Mouse (Mus musculus) olfactory bulb, adult 2 months (tissue): ENCODE results near the gene Gm17402. TPM values are rescaled to one million over a fixed set of nuclear protein-coding genes. Genes with fewer than 3 reads are reported as not detected.

Experiments used
- H3K27ac ChIP-seq: fragments of 200-500 bp; 2 replicates; pipeline ENCODE4 v1.5.1; 2012; ENCODE audit warnings: low read depth, low read length; ENCODE audit not compliant: insufficient read depth
- H3K4me1 ChIP-seq: fragments of 200-500 bp; 2 replicates; pipeline ENCODE4 v1.6.1; 2012; ENCODE audit warnings: low read length; ENCODE audit not compliant: control insufficient read depth, insufficient read depth
- H3K4me3 ChIP-seq: fragments of 200-500 bp; 2 replicates; pipeline ENCODE4 v1.5.1; 2012; ENCODE audit warnings: mild to moderate bottlenecking, low read depth, low read length, moderate library complexity; ENCODE audit not compliant: insufficient read depth
- CTCF ChIP-seq: fragments of 200-500 bp; IDR thresholded peaks from 2 replicates; pipeline ENCODE4 v1.5.1; 2012; ENCODE audit warnings: low read depth, mild to moderate bottlenecking, low read length, moderate library complexity; ENCODE audit not compliant: insufficient read depth
- POLR2A ChIP-seq: fragments of 200-500 bp; IDR thresholded peaks from 2 replicates; pipeline ENCODE4 v1.6.1; 2012; ENCODE audit warnings: mild to moderate bottlenecking, low read depth, low read length, moderate library complexity; ENCODE audit not compliant: insufficient read depth
- WGBS: fragments of 180-500 bp; shearing (Covaris S2); methylation state at CpG from one replicate; pipeline ENCODE4 v1.1.7; 2018; 5-methylcytosine and 5-hydroxymethylcytosine counted together
- polyA plus RNA-seq: library from polyadenylated mRNA; stranded (reverse); fragments of >200 nt; gene quantifications from 2 replicates; pipeline ENCODE4 v1.2.4, GENCODE M21; 2012; ENCODE audit warnings: low replicate concordance; ENCODE audit not compliant: missing spikeins, insufficient read depth, insufficient read length

Gm17402 gene
- polyA plus RNA-seq: not detected in 2 replicates

- no peak within 1 kb of the TSS for H3K27ac ChIP-seq
- no peak for TF ChIP-seq CTCF
- no peak for TF ChIP-seq POLR2A
- peak within 1 kb of the TSS; percentile 64 for H3K4me3 ChIP-seq
- whole genome bisulfite sequencing: 41% methylated on average over 3 of the region's 3 CpGs
- H3K4me1 ChIP-seq: peaks cover 5% of the 10 kb centered on the region; the same call in 1 of the 2 replicates
Observed at GRCm38 (mm10) chr3:67375063-67375462, at the start of gene Gm17402. Gene Gm17402, minus strand, starts transcription at chr3:67375163.

GRCm38 (mm10) chr3:67378215-67378614 lies 3.3 kb upstream of the Gm17402 start:
- no peak overlapping the region for H3K4me3 ChIP-seq
- no peak for TF ChIP-seq POLR2A
- TF ChIP-seq CTCF: no peak
- H3K4me1 ChIP-seq: peaks cover 5% of the 10 kb centered on the region; the same call in 1 of the 2 replicates
- no peak overlapping the region for H3K27ac ChIP-seq

DNA sequence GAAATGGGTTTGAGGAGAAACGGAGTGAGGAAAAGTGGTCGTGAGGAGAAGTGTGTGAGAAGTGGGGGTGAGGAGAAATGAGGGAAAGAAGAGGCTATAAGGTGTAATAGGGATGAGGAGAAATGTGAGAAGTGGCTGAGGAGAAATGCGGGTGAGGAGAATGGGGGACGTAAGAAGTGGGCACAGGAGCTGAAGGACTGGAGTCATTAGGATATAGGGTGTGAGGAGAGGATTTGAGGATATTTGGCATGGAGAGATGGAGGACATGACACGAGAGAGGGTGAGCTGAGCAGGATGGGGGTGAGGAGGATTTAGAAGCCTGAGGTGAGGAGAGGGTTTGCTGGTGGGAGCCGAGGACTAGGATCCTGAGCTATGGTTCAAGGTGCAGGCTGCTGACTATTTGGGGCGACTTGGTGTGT lies 594 bp downstream of the Gm17402 start:
- Histone ChIP-seq H3K27ac (no peak overlapping the region), H3K4me3 (peak overlapping the region; percentile 64), H3K4me1 (peaks cover 5% of the 10 kb centered on the region; the same call in 1 of the 2 replicates)
- TF ChIP-seq CTCF (no peak), POLR2A (no peak)
- WGBS: 35% methylated on average over 7 of the region's 7 CpGs

DNA sequence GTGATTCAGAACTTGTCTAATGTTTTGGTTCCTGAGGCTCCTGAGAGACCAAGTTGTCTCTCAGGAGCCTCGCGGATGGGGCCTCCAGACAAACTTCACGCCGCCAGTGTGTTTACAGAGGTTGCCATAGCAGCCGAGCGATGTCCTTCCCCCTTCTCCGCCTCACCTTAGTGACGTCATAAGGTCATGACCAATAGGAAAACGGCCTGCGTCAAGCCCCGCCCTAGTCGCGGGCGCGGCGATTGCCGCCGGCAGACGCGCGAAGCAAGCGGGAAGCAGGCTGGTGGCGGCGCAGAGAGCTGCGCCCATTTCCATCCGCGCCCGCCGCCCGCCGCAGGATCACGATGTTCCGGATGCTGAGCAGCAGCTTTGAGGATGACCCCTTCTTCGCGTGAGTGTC lies 1.1 kb downstream of the Gm17402 start, which contains the start of gene Mlf1:
Gene Mlf1, plus strand, starts transcription at position 226 of the 400 bp plus-strand sequence.
- TF ChIP-seq CTCF (no peak; the same call in 1 of the 2 replicates), POLR2A (0 out of 2 replicates have a peak, but pooled peaks have one; percentile 24)
- under 1% methylated on average over 35 of the region's 35 CpGs for WGBS
- H3K27ac ChIP-seq: no peak within 1 kb of the TSS
- H3K4me1 ChIP-seq: peaks cover 5% of the 10 kb centered on the region; the same call in 1 of the 2 replicates
- peak within 1 kb of the TSS; percentile 64 for H3K4me3 ChIP-seq

DNA sequence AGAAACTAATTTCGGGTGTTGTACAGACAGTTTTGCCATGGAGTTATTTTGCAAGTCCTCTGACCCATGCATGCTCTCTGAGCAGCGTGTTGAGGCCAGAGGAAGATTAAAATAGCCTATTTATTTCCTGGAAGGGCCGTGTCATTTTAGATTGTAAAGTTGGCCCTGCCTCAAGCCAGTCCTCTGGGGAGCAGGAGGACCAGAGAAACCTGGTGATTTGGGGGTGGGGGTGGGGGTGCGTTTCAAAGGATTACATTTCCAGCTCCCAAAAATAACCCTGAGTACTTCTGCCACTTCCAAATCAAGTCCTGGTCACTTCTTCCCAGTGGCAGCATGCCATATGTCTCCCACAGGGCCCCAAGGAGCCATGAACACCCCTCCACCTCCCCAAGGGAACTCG lies 2.2 kb downstream of the Gm17402 start:
- 48% methylated on average over 5 of the region's 5 CpGs for WGBS
- H3K27ac ChIP-seq: no peak overlapping the region
- peaks cover 5% of the 10 kb centered on the region; the same call in 1 of the 2 replicates for H3K4me1 ChIP-seq
- no peak overlapping the region for H3K4me3 ChIP-seq
- no peak for TF ChIP-seq CTCF
- TF ChIP-seq POLR2A: no peak

- no peak overlapping the region for H3K27ac ChIP-seq
- no peak for TF ChIP-seq CTCF
- no peak for TF ChIP-seq POLR2A
- WGBS: 77% methylated on average over 4 of the region's 4 CpGs
- no peak overlapping the region for H3K4me3 ChIP-seq
- peaks cover 5% of the 10 kb centered on the region; the same call in 1 of the 2 replicates for H3K4me1 ChIP-seq
Observed at GRCm38 (mm10) chr3:67372194-67372593, 2.8 kb downstream of the Gm17402 start.

DNA sequence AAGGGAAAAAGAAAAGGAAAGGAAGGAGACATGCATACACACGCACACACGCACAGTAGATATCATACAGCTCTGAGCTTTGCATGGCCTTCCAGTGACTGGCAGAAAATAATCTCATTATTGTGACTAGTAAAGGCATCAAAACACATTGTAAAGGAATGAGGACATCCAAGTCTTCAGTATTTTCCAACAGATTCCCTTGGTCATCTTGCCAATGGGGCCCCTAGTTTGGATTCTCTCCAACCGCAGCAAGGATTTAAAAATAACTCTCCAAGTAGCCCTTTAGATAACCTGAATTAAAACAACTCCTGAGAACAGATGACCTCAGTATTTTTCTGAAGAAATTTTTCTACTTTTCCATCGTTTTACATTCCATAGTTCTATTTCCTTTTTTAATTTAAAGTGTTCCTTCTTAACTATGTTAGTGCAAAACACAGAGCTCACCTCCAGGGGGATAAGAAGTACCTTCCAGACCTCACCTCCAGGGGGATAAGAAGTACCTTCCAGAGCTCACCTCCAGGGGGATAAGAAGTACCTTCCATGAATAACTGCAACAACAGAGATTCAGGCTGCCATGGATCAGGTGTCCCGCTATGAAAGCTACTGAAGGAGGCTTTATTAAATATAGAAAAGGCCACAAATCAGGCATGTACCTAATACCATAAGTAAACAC lies 5.4 kb downstream of the Gm17402 start:
- 80% methylated on average over 5 of the region's 5 CpGs for WGBS
- Histone ChIP-seq H3K4me3 (no peak overlapping the region), H3K27ac (no peak overlapping the region), H3K4me1 (peaks cover 4% of the 10 kb centered on the region; the same call in 1 of the 2 replicates)
- TF ChIP-seq CTCF: no peak
- TF ChIP-seq POLR2A: no peak

- no peak overlapping the region for H3K4me3 ChIP-seq
- H3K4me1 ChIP-seq: no peaks in the 10 kb centered on the region
- no peak for TF ChIP-seq CTCF
- TF ChIP-seq POLR2A: no peak
- WGBS: 82% methylated on average over 6 of the region's 6 CpGs
- no peak overlapping the region for H3K27ac ChIP-seq
Observed at GRCm38 (mm10) chr3:67367481-67367880, 7.5 kb downstream of the Gm17402 start.

DNA sequence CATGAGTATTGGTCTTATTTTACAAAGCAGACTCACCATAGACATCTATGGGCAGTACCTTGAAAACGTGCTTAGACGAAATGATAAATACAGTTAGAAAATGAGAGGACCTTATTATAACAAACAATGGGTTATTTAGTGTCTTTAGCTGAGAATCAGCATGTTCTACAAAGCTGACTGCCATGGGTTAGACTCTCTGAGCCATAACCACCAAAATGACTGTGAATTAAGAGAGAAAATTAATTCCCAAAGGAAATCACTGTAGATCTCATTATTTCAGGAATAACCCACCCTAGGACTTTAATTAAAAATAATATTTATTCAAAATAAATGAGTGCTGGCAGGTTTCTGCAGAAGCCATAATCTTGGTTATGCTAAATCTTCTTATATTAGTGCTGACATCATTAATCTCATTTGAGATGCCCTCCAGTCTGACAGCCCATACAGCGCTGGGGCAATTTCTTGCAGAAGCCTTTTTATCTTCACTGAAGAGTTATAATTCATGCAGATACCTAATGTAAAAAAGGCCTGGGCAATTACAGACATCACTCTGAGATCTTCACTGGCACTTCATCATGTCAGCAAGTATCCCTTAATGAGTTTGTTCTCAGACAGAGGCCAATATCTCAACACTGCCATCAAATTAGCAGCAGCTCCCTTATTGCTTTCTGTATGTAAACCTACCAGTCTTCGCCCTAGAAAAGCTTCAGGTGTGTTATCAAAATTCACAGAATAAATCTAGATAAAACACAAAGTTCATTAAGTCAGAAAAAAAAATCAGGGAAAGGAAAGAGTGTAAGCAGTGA lies 8.7 kb downstream of the Gm17402 start:
- no peak overlapping the region for H3K4me3 ChIP-seq
- 76% methylated on average over 4 of the region's 4 CpGs for WGBS
- no peaks in the 10 kb centered on the region for H3K4me1 ChIP-seq
- TF ChIP-seq CTCF (no peak), POLR2A (no peak)
- no peak overlapping the region for H3K27ac ChIP-seq
